Mouse (Mus musculus) embryonic facial prominence, embryonic 15.5 days (tissue): ENCODE measurements around the gene Cox8b. TPM values are rescaled to one million over a fixed set of nuclear protein-coding genes. Genes with fewer than 3 reads are reported as not detected.

ENCODE experiments used
- ATAC-seq: fragments of 200-750 bp; cut with Nextera tagmentation; 2 replicates; pipeline ENCODE4 v1.8.0; 2017; ENCODE audit warnings: low read depth, moderate TSS enrichment; ENCODE audit not compliant: insufficient number of reproducible peaks, low FRiP score, low TSS enrichment
- H3K27ac ChIP-seq: fragments of 300-500 bp; sonication (generic); replicated peaks from 2 replicates; pipeline ENCODE4 v1.5.1; 2015; ENCODE audit warnings: mild to moderate bottlenecking, inconsistent platforms
- H3K27me3 ChIP-seq: fragments of 300-500 bp; sonication (generic); 2 replicates; pipeline ENCODE4 v1.6.1; 2015; ENCODE audit warnings: inconsistent platforms
- H3K36me3 ChIP-seq: fragments of 300-500 bp; sonication (generic); 2 replicates; pipeline ENCODE4 v1.6.1; 2015; ENCODE audit warnings: mild to moderate bottlenecking, inconsistent platforms
- H3K4me1 ChIP-seq: fragments of 300-500 bp; sonication (generic); 2 replicates; pipeline ENCODE4 v1.6.1; 2015; ENCODE audit warnings: inconsistent platforms
- H3K4me2 ChIP-seq: fragments of 300-500 bp; sonication (generic); replicated peaks from 2 replicates; pipeline ENCODE4 v1.6.1; 2015; ENCODE audit warnings: mild to moderate bottlenecking, inconsistent platforms
- H3K4me3 ChIP-seq: fragments of 300-500 bp; sonication (generic); replicated peaks from 2 replicates; pipeline ENCODE4 v1.5.1; 2015; ENCODE audit warnings: mild to moderate bottlenecking, inconsistent platforms
- H3K9ac ChIP-seq: fragments of 300-500 bp; sonication (generic); 2 replicates; pipeline ENCODE4 v1.6.1; 2015; ENCODE audit warnings: inconsistent platforms
- H3K9me3 ChIP-seq: fragments of 300-500 bp; sonication (generic); replicated peaks from 2 replicates; pipeline ENCODE4 v1.6.1; 2016; ENCODE audit warnings: inconsistent platforms
- WGBS: fragments of 180-500 bp; shearing (Covaris S2); methylation state at CpG from one replicate; pipeline ENCODE4 v1.1.7; 2015; 5-methylcytosine and 5-hydroxymethylcytosine counted together
- polyA plus RNA-seq: library from polyadenylated mRNA; unstranded; fragments of >200 nt; fragmentation: Nextera tagmentation; extraction: Ambion mirVana; gene quantifications from 2 replicates; pipeline ENCODE4 v1.2.1, GENCODE M21; 2015

Cox8b gene
- polyA plus RNA-seq, 1 experiment from 2014 or later = 23.3 TPM

DNA sequence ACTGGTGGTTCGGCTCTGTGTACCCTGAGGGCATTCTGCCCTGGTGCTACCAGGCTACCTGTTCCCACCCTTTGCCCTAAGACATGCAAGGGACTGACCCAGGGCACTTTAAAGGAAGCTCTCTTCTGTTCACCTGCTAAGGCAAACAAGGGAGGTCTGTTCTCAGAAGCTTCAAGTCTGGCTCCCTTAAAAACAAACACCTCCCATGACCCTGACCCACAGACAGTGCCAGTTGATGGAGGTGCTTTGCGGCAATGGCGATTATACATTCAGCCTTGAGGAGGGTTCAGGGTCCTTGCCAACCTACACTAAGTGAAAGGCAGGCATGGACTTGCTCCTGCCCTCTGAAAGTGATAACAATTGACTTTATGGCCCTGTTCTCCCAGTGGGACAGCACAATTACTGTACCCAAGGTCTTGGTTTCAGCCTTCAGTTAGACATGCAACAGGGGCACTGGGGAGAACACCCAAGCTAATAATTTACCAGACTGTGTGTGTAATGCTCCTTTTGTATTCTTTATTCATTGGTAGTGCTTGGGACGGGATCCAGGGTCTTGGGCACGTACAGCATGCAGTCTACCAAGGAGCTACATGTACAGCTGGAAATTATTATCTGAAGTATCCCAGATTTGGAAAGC is 12.7 kb upstream of the Cox8b start:
- WGBS = 52% methylated on average over 5 of the region's 5 CpGs
- H3K4me1 ChIP-seq = peaks cover 4% of the 10 kb centered on the region; the same call in 1 of the 2 replicates
- H3K9me3 ChIP-seq = no peaks in the 10 kb centered on the region
- no peaks in the 10 kb centered on the region for H3K36me3 ChIP-seq
- no peak overlapping the region for H3K4me2 ChIP-seq
- 0 out of 2 replicates have a peak, but pooled peaks cover under 1% of the 10 kb centered on the region for H3K27me3 ChIP-seq
- no peak overlapping the region for H3K9ac ChIP-seq
- no peak overlapping the region for H3K4me3 ChIP-seq
- no peak overlapping the region for H3K27ac ChIP-seq
- ATAC-seq = no peak

- H3K36me3 ChIP-seq = no peaks in the 10 kb centered on the region
- no peak for ATAC-seq
- H3K4me3 ChIP-seq = no peak overlapping the region
- no peak overlapping the region for H3K27ac ChIP-seq
- H3K9me3 ChIP-seq = no peaks in the 10 kb centered on the region
- peaks cover 4% of the 10 kb centered on the region; the same call in 1 of the 2 replicates for H3K4me1 ChIP-seq
- no peak overlapping the region for H3K4me2 ChIP-seq
- 68% methylated on average over 3 of the region's 3 CpGs for WGBS
- H3K9ac ChIP-seq = no peak overlapping the region
- H3K27me3 ChIP-seq = no peaks in the 10 kb centered on the region
These were observed 12.0 kb upstream of the Cox8b start for GRCm38 (mm10) chr7:140912293-140912692.

DNA sequence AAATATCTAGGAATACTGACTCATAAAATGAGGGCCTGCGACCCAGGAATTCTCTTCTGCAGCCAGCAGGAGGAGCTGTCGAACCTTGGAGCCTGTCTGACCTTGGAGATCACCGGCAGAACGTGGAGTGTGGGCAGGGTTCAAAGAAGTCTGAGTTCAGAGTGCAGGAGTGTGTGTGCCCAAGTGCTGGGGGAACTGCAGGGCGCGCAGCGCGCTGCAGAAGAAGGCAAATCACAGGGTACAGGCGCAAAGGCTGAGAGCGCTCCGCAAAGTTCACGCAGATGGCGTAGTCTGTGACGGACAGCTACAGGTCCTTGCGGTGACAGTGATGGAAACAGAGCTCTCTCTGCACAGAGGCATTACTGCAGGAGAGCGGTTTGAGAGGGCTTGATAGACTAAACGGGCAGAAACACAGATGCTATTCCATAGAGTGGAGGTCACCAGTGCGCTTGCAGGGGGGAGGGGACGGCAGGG is 8.4 kb upstream of the Cox8b start:
- no peak overlapping the region for H3K27ac ChIP-seq
- ATAC-seq = peak; percentile 45; the same call in 1 of the 2 replicates
- H3K4me3 ChIP-seq = peak overlapping the region; percentile 48
- no peaks in the 10 kb centered on the region for H3K9me3 ChIP-seq
- H3K27me3 ChIP-seq = no peaks in the 10 kb centered on the region
- peaks cover 4% of the 10 kb centered on the region; the same call in 1 of the 2 replicates for H3K4me1 ChIP-seq
- 1% methylated on average over 19 of the region's 19 CpGs for WGBS
- H3K36me3 ChIP-seq = no peaks in the 10 kb centered on the region
- H3K4me2 ChIP-seq = peak overlapping the region; percentile 91
- no peak overlapping the region for H3K9ac ChIP-seq

DNA sequence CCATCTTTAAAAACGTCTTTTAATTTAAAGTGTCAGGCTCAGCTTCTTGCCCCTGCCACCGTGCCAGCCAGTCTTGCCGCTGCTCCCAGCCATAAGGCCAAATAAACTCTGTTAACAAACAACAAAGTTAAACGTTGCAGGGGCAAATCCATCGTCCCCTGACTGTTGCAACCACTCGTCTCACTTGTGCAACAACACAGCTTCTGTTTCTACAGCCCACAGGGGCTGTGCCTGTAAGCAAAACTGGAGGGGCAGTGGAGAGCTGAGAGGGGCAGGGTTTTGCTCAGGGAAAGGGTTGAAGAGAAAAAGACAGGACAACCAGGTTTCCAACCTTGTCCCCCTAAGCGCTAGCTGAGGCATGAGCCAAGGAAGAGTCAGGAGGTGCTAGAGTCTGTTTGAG is 7.9 kb upstream of the Cox8b start:
- no peak overlapping the region for H3K9ac ChIP-seq
- WGBS = 49% methylated on average over 7 of the region's 7 CpGs

DNA sequence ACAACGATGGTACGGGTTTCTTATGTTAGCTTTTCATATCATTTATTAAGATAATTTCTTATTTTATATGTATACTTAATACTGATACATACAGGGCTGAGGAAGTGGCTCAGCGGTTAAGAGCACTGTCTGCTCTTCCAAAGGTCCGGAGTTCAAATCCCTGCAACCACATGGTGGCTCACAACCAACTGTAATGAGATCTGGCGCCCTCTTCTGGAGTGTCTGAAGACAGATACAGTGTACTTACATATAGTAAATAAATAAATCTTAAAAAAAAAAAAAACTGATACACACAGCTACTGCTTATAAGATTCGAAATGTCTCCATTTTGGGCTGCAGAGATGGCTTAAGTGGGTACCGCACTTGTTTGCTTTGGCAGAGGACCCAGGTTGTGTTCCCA is 7.5 kb upstream of the Cox8b start:
- WGBS = 81% methylated on average over 7 of the region's 7 CpGs
- Histone ChIP-seq H3K9me3 (no peaks in the 10 kb centered on the region), H3K4me2 (no peak overlapping the region), H3K27ac (no peak overlapping the region), H3K9ac (no peak overlapping the region), H3K36me3 (no peaks in the 10 kb centered on the region), H3K4me1 (peaks cover 4% of the 10 kb centered on the region; the same call in 1 of the 2 replicates), H3K27me3 (no peaks in the 10 kb centered on the region), H3K4me3 (no peak overlapping the region)
- no peak for ATAC-seq

More for the DNA sequence above, 7.9 kb upstream of the Cox8b start:
- 0 out of 2 replicates have a peak, but pooled peaks have one; percentile 24 for ATAC-seq
- Histone ChIP-seq H3K4me1 (peaks cover 4% of the 10 kb centered on the region; the same call in 1 of the 2 replicates), H3K4me3 (no peak overlapping the region), H3K4me2 (peak overlapping the region; percentile 91; the same call in 1 of the 2 replicates), H3K9me3 (no peaks in the 10 kb centered on the region), H3K27ac (no peak overlapping the region), H3K36me3 (no peaks in the 10 kb centered on the region), H3K27me3 (no peaks in the 10 kb centered on the region)

GRCm38 (mm10) chr7:140907131-140907530 is 6.9 kb upstream of the Cox8b start:
- H3K36me3 ChIP-seq = no peaks in the 10 kb centered on the region
- ATAC-seq = no peak
- H3K4me2 ChIP-seq = no peak overlapping the region
- 74% methylated on average over 13 of the region's 13 CpGs for WGBS
- H3K9me3 ChIP-seq = no peaks in the 10 kb centered on the region
- H3K4me1 ChIP-seq = peaks cover 4% of the 10 kb centered on the region; the same call in 1 of the 2 replicates
- H3K27me3 ChIP-seq = no peaks in the 10 kb centered on the region
- H3K9ac ChIP-seq = no peak overlapping the region
- H3K27ac ChIP-seq = no peak overlapping the region
- no peak overlapping the region for H3K4me3 ChIP-seq

GRCm38 (mm10) chr7:140905642-140906081 is 5.4 kb upstream of the Cox8b start:
- Histone ChIP-seq H3K4me3 (no peak overlapping the region), H3K9me3 (no peaks in the 10 kb centered on the region), H3K27me3 (no peaks in the 10 kb centered on the region), H3K36me3 (no peaks in the 10 kb centered on the region), H3K27ac (no peak overlapping the region), H3K4me2 (no peak overlapping the region), H3K4me1 (peaks cover 4% of the 10 kb centered on the region; the same call in 1 of the 2 replicates), H3K9ac (no peak overlapping the region)
- 61% methylated on average over 2 of the region's 2 CpGs for WGBS
- no peak for ATAC-seq

DNA sequence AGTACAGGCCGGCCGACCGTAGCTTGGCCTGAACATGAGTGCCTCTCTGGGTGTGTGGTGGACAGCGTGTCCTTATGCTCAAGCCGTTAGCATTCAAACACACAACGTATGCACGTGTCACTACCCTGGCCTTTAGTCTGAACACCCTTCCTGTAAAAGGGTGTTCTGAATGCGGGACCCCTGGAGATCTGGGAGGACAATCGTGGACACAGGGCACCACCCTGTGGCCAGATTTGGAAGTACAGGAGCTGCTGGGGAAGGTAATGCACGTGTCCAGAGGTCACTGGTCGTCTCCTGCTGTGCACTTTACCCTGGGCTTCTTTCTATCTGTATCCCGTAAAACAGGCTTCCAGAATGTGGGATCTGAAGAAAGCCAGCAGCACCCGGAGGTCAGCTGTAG is 3.0 kb upstream of the Cox8b start:
- ATAC-seq = 0 out of 2 replicates have a peak, but pooled peaks have one; percentile 6
- Histone ChIP-seq H3K36me3 (peaks cover 7% of the 10 kb centered on the region), H3K27me3 (no peaks in the 10 kb centered on the region), H3K27ac (no peak overlapping the region), H3K9ac (no peak overlapping the region), H3K4me2 (no peak overlapping the region), H3K4me1 (no peaks in the 10 kb centered on the region), H3K4me3 (no peak overlapping the region), H3K9me3 (no peaks in the 10 kb centered on the region)
- WGBS = 24% methylated on average over 13 of the region's 13 CpGs

- WGBS = 44% methylated on average over 15 of the region's 15 CpGs
- H3K4me2 ChIP-seq = no peak overlapping the region
- H3K27me3 ChIP-seq = no peaks in the 10 kb centered on the region
- no peak overlapping the region for H3K9ac ChIP-seq
- H3K4me3 ChIP-seq = no peak overlapping the region
- H3K9me3 ChIP-seq = no peaks in the 10 kb centered on the region
- ATAC-seq = no peak
- H3K36me3 ChIP-seq = peaks cover 16% of the 10 kb centered on the region
- no peak overlapping the region for H3K27ac ChIP-seq
- H3K4me1 ChIP-seq = no peaks in the 10 kb centered on the region
These were observed 2.0 kb upstream of the Cox8b start for GRCm38 (mm10) chr7:140902036-140902875.

DNA sequence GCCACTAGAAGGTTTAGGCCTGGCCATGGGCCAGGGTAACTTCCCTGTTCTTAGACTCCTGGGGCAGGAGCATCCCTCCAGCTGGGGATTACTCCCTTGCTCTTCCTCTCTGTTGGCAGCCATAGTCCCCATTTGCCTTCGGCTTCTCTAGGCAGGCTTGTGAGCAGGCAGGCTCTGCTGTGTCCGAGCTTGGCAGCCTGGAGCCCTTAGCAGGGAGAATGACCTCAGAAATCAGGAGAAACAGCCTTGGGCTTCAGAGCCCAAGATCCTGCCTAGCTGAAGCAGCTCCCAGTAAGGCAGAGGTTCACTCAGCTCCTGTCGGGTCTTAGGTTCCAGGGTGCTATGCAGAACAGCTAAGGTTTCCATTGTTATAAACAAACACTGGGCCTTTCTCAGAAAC is 1.1 kb downstream of the Cox8b start:
- no peak overlapping the region for H3K4me2 ChIP-seq
- H3K9me3 ChIP-seq = no peaks in the 10 kb centered on the region
- no peak for ATAC-seq
- peaks cover 44% of the 10 kb centered on the region for H3K36me3 ChIP-seq
- H3K27me3 ChIP-seq = no peaks in the 10 kb centered on the region
- H3K4me1 ChIP-seq = no peaks in the 10 kb centered on the region
- WGBS = 83% methylated on average over 3 of the region's 3 CpGs
- no peak overlapping the region for H3K4me3 ChIP-seq
- H3K9ac ChIP-seq = no peak overlapping the region
- no peak overlapping the region for H3K27ac ChIP-seq

DNA sequence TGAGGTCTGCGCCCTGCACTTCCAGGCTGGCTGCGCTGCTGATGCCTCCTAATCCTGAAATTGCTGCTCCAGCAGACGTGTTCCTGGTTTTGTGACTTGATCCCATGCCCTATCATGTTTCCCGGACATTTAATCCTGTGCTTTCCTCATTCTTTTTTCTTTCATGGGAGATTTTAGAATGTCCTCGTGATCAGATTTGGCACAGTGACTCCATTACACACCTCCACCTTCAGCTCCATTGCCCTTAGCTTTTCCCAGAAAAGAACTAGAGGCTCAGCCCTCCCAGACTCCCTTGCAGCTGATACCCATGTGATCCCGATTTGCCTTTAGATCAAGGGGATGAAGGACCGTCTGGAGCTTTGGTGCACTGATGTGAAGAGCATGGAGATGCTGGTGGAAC is 2.4 kb downstream of the Cox8b start:
- WGBS = 65% methylated on average over 7 of the region's 7 CpGs
- no peak overlapping the region for H3K4me3 ChIP-seq
- no peaks in the 10 kb centered on the region for H3K4me1 ChIP-seq
- no peak for ATAC-seq
- no peak overlapping the region for H3K9ac ChIP-seq
- H3K4me2 ChIP-seq = no peak overlapping the region
- H3K27ac ChIP-seq = no peak overlapping the region
- no peaks in the 10 kb centered on the region for H3K27me3 ChIP-seq
- peaks cover 55% of the 10 kb centered on the region for H3K36me3 ChIP-seq
- no peaks in the 10 kb centered on the region for H3K9me3 ChIP-seq
